Mouse (Mus musculus): ENCODE data around the gene Zmym2. TPM values are rescaled to one million over a fixed set of nuclear protein-coding genes. Genes with fewer than 3 reads are reported as not detected.

Gene Zmym2
- total RNA-seq, 2 experiments from 2014 or later: 84.9 to 91.3 TPM

- DNase-seq (ENCODE audit: extremely low spot score in 1 of 2, low spot score in 1 of 2): no peak
These were observed 16.6 kb downstream of the Zmym2 start for GRCm38 (mm10) chr14:56903039-56903438.

DNA sequence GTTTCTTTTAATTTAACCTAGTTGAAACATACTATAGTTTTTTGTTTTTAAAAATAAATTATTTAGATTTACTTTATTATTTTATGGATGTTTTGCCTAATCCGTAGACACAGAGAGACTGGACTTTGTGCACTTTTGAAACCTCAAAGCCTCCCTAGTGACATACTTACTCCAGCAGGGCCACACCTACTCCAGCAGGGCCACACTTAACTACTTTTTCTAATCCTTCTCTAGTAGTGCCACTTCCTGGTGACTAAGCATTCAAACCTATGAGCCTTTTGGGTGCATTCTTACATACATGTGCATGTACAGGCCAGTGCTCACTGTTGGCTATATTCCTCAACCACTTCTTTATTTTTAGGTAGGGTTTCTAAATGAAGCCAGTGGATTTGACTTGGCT is 19.2 kb downstream of the Zmym2 start:
- no peak for DNase-seq (ENCODE audit: extremely low spot score in 1 of 2, low spot score in 1 of 2)

DNA sequence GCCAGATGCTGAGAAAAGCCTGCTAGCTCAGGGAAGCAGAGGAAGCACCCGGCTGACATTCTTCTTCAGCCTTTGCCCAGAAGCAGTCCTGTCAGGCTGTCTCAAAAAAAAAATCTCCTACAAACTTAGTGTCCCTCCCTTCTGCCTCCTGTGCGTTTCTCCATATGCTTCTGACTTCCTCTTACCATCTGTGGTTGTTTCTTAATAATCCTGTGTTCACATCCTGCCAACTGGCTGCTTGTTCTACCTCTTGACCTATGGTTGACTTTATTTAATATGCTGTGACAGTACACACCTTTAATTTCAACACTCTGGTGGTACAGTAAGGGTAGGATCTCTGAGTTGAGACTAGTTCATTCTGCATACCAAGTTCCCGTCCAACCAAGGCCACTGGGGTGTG is 32.1 kb downstream of the Zmym2 start:
- no peak for DNase-seq (ENCODE audit: extremely low spot score in 1 of 2, low spot score in 1 of 2)

- no peak for DNase-seq (ENCODE audit: extremely low spot score in 1 of 2, low spot score in 1 of 2)
These were observed 49.0 kb downstream of the Zmym2 start for GRCm38 (mm10) chr14:56935481-56935880.

GRCm38 (mm10) chr14:56939903-56940302 is 53.5 kb downstream of the Zmym2 start:
- no peak for DNase-seq (ENCODE audit: extremely low spot score in 1 of 2, low spot score in 1 of 2)

DNA sequence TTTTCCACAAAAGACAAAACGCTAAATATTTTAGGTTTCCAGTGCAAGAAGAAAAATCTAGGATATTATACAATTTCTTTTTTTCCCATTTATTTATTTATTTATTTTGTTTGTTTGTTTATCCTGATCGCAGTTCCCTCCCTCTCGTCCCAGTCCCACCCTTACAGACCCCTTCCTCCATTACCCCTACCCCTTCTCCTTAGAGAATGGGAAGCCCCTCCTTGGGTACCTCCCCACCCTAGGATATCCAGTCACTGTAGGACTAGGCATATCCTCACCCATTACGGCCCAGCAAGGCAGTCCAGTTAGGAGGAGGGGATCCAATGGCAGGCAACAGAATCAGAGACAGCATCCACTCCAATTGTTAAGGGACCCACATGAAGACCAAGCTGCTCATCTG is 66.5 kb downstream of the Zmym2 start:
- DNase-seq (ENCODE audit: extremely low spot score in 1 of 2, low spot score in 1 of 2): no peak

GRCm38 (mm10) chr14:56954393-56954792 is 67.9 kb downstream of the Zmym2 start:
- DNase-seq (ENCODE audit: extremely low spot score in 1 of 2, low spot score in 1 of 2): no peak

- DNase-seq (ENCODE audit: extremely low spot score in 1 of 2, low spot score in 1 of 2): peak in 1 of 2 experiments; percentile 22
These were observed 77.7 kb downstream of the Zmym2 start for GRCm38 (mm10) chr14:56963969-56964734.

- DNase-seq (ENCODE audit: extremely low spot score in 1 of 2, low spot score in 1 of 2): no peak
These were observed 83.2 kb downstream of the Zmym2 start for GRCm38 (mm10) chr14:56969653-56970052.

GRCm38 (mm10) chr14:56970160-56970559 is 83.7 kb downstream of the Zmym2 start:
- no peak for DNase-seq (ENCODE audit: extremely low spot score in 1 of 2, low spot score in 1 of 2)

GRCm38 (mm10) chr14:56978045-56978655 is 91.7 kb downstream of the Zmym2 start:
- no peak for DNase-seq (ENCODE audit: extremely low spot score in 1 of 2, low spot score in 1 of 2)

GRCm38 (mm10) chr14:56988621-56989020 is 102.2 kb downstream of the Zmym2 start:
- no peak for DNase-seq (ENCODE audit: extremely low spot score in 1 of 2, low spot score in 1 of 2)

Other genes with a start within 250 kb of the Zmym2 start
- gene Mphosph8, start 218.4 kb upstream of the Zmym2 start, total RNA-seq (2021): 10 to 100 TPM; 48.6 to 49.8 TPM
- 10 to 100 TPM; 51.2 to 55.6 TPM for gene Pspc1, start 108.3 kb upstream of the Zmym2 start, total RNA-seq (2021)
- 10 to 100 TPM; 24.9 to 29.2 TPM for gene Zmym5, start 74.9 kb upstream of the Zmym2 start, total RNA-seq (2021)
- gene Gja3, start 171.4 kb downstream of the Zmym2 start, total RNA-seq (2021): under 1 TPM; 0.47 to 0.49 TPM
- 1 to 10 TPM; 6.9 to 7.9 TPM for gene Gjb2, start 218.0 kb downstream of the Zmym2 start, total RNA-seq (2021)
- gene Gm4491, start 229.2 kb downstream of the Zmym2 start, total RNA-seq (2021): under 1 TPM; 0.70 to 0.74 TPM
- 100 to 1,000 TPM in 1 of 2 experiments, 10 to 100 TPM in 1; 85.1 to 127 TPM for gene Gjb6, start 247.0 kb downstream of the Zmym2 start, total RNA-seq (2021)

Data from layer of hippocampus, postnatal 25 days (tissue).